Mouse (Mus musculus): ENCODE measurements at regions not wholly inside any gene's neighbourhood (a gene's known extent, or its start where the extent isn't known, plus 50 kb on each side); places are given as distances from the start of the nearest gene placed in this dataset.

DNA sequence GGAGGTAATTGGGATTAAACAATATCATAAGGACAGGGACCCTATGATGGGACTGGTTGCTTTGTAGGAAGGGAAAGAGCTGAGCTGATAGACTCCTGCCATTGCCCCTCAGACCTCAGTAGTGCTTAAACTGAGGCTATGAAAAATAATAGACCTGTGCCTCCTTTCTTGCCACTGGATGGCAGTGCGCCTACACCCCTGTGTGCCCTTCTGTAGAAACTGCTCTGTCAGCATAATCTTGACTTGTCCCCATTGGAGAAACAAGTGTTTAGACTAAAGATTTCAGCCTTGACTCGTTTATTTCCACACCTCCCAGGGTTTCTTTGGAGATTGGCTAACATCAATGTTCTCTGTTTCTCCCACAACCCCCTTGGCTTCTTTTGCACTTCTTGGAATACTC lies 876.0 kb upstream of the Fam160b2 start:
- TF ChIP-seq POLR2A (IDR thresholded peaks at IDR 0.05; ENCODE audit: low read depth, low read length) (no peak), CTCF (IDR thresholded peaks at IDR 0.05; ENCODE audit: extremely low read depth, insufficient read length, insufficient replicate concordance, low read depth, low read length) (no peak)
- no peaks in the 10 kb centered on the region for H3K27me3 ChIP-seq (ENCODE audit: control insufficient read depth, insufficient read depth, low read length)

DNA sequence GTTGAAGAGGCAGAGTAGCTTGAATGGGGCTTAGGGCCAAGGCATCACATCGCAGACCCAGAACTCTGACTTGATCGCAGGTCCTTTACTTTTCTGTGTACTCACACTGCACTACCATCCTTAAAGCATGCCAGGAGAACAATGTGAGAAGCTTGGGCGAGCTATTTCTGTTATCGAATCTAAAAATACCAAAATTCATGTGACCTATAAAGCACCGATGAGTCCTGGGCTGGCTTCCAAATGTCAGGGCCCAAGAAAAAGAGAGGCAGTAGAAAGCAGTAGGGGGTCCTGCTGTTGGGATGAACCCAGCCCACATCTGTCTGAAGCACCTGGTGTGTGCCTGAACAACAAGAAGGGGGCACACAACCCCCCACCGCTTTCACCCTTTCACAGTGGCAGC lies 874.3 kb upstream of the Fam160b2 start:
- Histone ChIP-seq H3K36me3 (ENCODE audit: control insufficient read depth, insufficient read depth, low read length) (no peaks in the 10 kb centered on the region), H3K4me3 (ENCODE audit: low read depth, low read length) (no peak overlapping the region), H3K27ac (ENCODE audit: insufficient read depth, low read depth, low read length) (no peak overlapping the region), H3K27me3 (ENCODE audit: control insufficient read depth, insufficient read depth, low read length) (no peaks in the 10 kb centered on the region), H3K4me1 (ENCODE audit: control insufficient read depth, insufficient read depth, insufficient read length, low read length) (no peaks in the 10 kb centered on the region)
- 80% methylated on average over 6 of the region's 6 CpGs for WGBS
- TF ChIP-seq POLR2A (IDR thresholded peaks at IDR 0.05; ENCODE audit: low read depth, low read length): no peak
- no peak for TF ChIP-seq CTCF (IDR thresholded peaks at IDR 0.05; ENCODE audit: extremely low read depth, insufficient read length, insufficient replicate concordance, low read depth, low read length)

More for the DNA sequence above, 876.0 kb upstream of the Fam160b2 start:
- no peak overlapping the region for H3K27ac ChIP-seq (ENCODE audit: insufficient read depth, low read depth, low read length)
- no peak overlapping the region for H3K4me3 ChIP-seq (ENCODE audit: low read depth, low read length)
- 36% methylated on average over 2 of the region's 2 CpGs for WGBS
- H3K4me1 ChIP-seq (ENCODE audit: control insufficient read depth, insufficient read depth, insufficient read length, low read length): no peaks in the 10 kb centered on the region
- H3K36me3 ChIP-seq (ENCODE audit: control insufficient read depth, insufficient read depth, low read length): no peaks in the 10 kb centered on the region

DNA sequence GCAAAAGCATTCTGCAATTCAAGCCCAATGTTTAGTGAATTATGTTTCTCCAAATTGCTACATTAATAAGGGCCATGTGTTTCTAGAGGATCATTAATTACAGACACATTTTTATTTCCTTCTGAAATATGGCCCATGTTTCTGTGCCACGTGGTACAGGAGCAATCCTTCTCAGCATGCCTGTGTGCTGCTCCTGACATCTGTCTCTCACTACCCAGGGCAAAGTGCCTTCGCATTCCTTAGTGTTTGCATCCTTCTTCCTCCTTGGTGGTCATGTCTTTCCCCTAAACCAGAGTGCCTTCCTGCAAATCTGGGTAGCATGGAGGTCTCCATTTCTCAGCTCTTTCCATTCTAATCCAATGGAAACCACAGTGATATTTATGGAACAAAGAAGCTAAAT lies 832.7 kb upstream of the Fam160b2 start:
- 51% methylated on average over 2 of the region's 2 CpGs for WGBS

More for the DNA sequence above, 832.7 kb upstream of the Fam160b2 start:
- no peaks in the 10 kb centered on the region for H3K4me1 ChIP-seq (ENCODE audit: control insufficient read depth, insufficient read depth, insufficient read length, low read length)
- no peaks in the 10 kb centered on the region for H3K27me3 ChIP-seq (ENCODE audit: control insufficient read depth, insufficient read depth, low read length)
- no peak overlapping the region for H3K27ac ChIP-seq (ENCODE audit: insufficient read depth, low read depth, low read length)
- TF ChIP-seq CTCF (IDR thresholded peaks at IDR 0.05; ENCODE audit: extremely low read depth, insufficient read length, insufficient replicate concordance, low read depth, low read length): no peak
- no peak for TF ChIP-seq POLR2A (IDR thresholded peaks at IDR 0.05; ENCODE audit: low read depth, low read length)
- H3K4me3 ChIP-seq (ENCODE audit: low read depth, low read length): no peak overlapping the region
- no peaks in the 10 kb centered on the region for H3K36me3 ChIP-seq (ENCODE audit: control insufficient read depth, insufficient read depth, low read length)
